Mouse (Mus musculus) small intestine, adult 2 months (tissue): Measurements from ENCODE around the gene Hist1h2bk.

ENCODE experiments used
- CTCF ChIP-seq: fragments of 200-500 bp; IDR thresholded peaks from 2 replicates; pipeline ENCODE4 v1.5.1; 2012; ENCODE audit warnings: low read depth, mild to moderate bottlenecking, control low read depth, inconsistent platforms, low read length, moderate library complexity, mixed read lengths; ENCODE audit not compliant: insufficient replicate concordance, insufficient read length; ENCODE audit errors: extremely low read depth
- POLR2A ChIP-seq: fragments of 200-500 bp; IDR thresholded peaks from 2 replicates; pipeline ENCODE4 v1.6.1; 2012; ENCODE audit warnings: low read depth, mild to moderate bottlenecking, control low read depth, inconsistent platforms, low read length, moderate library complexity

GRCm38 (mm10) chr13:21997201-21997820 lies 38.4 kb upstream of the Hist1h2bk start:
- TF ChIP-seq POLR2A (no peak), CTCF (no peak)
